Mouse (Mus musculus) liver, postnatal 0 days (tissue): ENCODE data around the gene Gm47996. TPM values are rescaled to one million over a fixed set of nuclear protein-coding genes. Genes with fewer than 3 reads are reported as not detected.

Experiments used
- ATAC-seq: fragments of 200-750 bp; cut with Nextera tagmentation; 2 replicates; pipeline ENCODE4 v1.8.0; 2017; ENCODE audit warnings: mild to moderate bottlenecking, moderate library complexity
- DNase-seq: peaks from one replicate; pipeline ENCODE4 v3.0.0-alpha.2; 2016
- H3K27ac ChIP-seq: fragments of 300-500 bp; sonication (generic); 2 replicates; pipeline ENCODE4 v1.5.1; 2014; ENCODE audit warnings: antibody characterized with exemption, moderate library complexity, mild to moderate bottlenecking, low read depth
- H3K27me3 ChIP-seq: fragments of 300-500 bp; sonication (generic); 2 replicates; pipeline ENCODE4 v1.6.1; 2014; ENCODE audit warnings: low read length, control low read depth, mixed read lengths; ENCODE audit not compliant: insufficient read depth
- H3K36me3 ChIP-seq: fragments of 300-500 bp; sonication (generic); replicated peaks from 2 replicates; pipeline ENCODE4 v1.6.1; 2014; ENCODE audit warnings: mild to moderate bottlenecking, control low read depth, low read length, moderate library complexity, mixed read lengths; ENCODE audit not compliant: insufficient read depth
- H3K4me1 ChIP-seq: fragments of 300-500 bp; sonication (generic); 2 replicates; pipeline ENCODE4 v1.6.1; 2014; ENCODE audit warnings: antibody characterized with exemption, mild to moderate bottlenecking, control low read depth; ENCODE audit not compliant: insufficient read depth
- H3K4me2 ChIP-seq: fragments of 300-500 bp; sonication (generic); 2 replicates; pipeline ENCODE4 v1.6.1; 2014; ENCODE audit warnings: low read depth, mild to moderate bottlenecking, low read length, moderate library complexity, mixed read lengths
- H3K4me3 ChIP-seq: fragments of 300-500 bp; sonication (generic); 2 replicates; pipeline ENCODE4 v1.5.1; 2014; ENCODE audit warnings: low read depth, low read length
- H3K9ac ChIP-seq: fragments of 300-500 bp; sonication (generic); replicated peaks from 2 replicates; pipeline ENCODE4 v1.6.1; 2014; ENCODE audit warnings: mild to moderate bottlenecking, moderate library complexity
- H3K9me3 ChIP-seq: fragments of 300-500 bp; sonication (generic); 2 replicates; pipeline ENCODE4 v1.6.1; 2016; ENCODE audit warnings: mild to moderate bottlenecking, control low read depth, low read length, mixed read lengths
- CTCF ChIP-seq: sonication (generic); IDR thresholded peaks from 2 replicates; pipeline ENCODE4 v1.5.1; 2016; ENCODE audit warnings: antibody characterized with exemption, low read depth
- EP300 ChIP-seq: IDR thresholded peaks from 2 replicates; pipeline ENCODE4 v1.6.1; 2016; ENCODE audit warnings: antibody characterized with exemption, low read depth, mild to moderate bottlenecking
- whole genome bisulfite sequencing: fragments of 180-500 bp; shearing (Covaris S2); extraction: QIAGEN DNeasy Blood & Tissue Kit; methylation state at CpG from one replicate; pipeline ENCODE4 v1.1.7; 2014; ENCODE audit not compliant: insufficient replicate concordance; 5-methylcytosine and 5-hydroxymethylcytosine counted together
- polyA plus RNA-seq: library from polyadenylated mRNA; unstranded; fragments of >200 nt; fragmentation: Nextera tagmentation; extraction: Ambion mirVana; gene quantifications from 2 replicates; pipeline ENCODE4 v1.2.1, GENCODE M21; 2015

The Gm47996 gene
- polyA plus RNA-seq, 1 experiment from 2014 or later = 0.12 TPM

- WGBS = 78% methylated on average over 4 of the region's 4 CpGs
These were observed 34.8 kb downstream of the Gm47996 start for GRCm38 (mm10) chr1:151244761-151245160.

GRCm38 (mm10) chr1:151245165-151245564 is 35.2 kb downstream of the Gm47996 start:
- no peaks in the 10 kb centered on the region for H3K36me3 ChIP-seq
- TF ChIP-seq EP300 (no peak), CTCF (no peak)
- no peak overlapping the region for H3K4me3 ChIP-seq
- H3K27ac ChIP-seq = no peak overlapping the region
- peak overlapping the region; percentile 36 for H3K4me2 ChIP-seq
- H3K9ac ChIP-seq = no peak overlapping the region
- ATAC-seq = peak; percentile 25; the same call in 1 of the 2 replicates
- peaks cover 16% of the 10 kb centered on the region; the same call in 1 of the 2 replicates for H3K4me1 ChIP-seq
- WGBS = 47% methylated on average over 10 of the region's 10 CpGs
- no peak for DNase-seq
- no peaks in the 10 kb centered on the region for H3K9me3 ChIP-seq
- no peaks in the 10 kb centered on the region for H3K27me3 ChIP-seq

More at GRCm38 (mm10) chr1:151244761-151245160, 34.8 kb downstream of the Gm47996 start:
- no peak for ATAC-seq
- Histone ChIP-seq H3K9me3 (no peaks in the 10 kb centered on the region), H3K27ac (no peak overlapping the region), H3K27me3 (no peaks in the 10 kb centered on the region), H3K36me3 (no peaks in the 10 kb centered on the region), H3K4me1 (peaks cover 16% of the 10 kb centered on the region; the same call in 1 of the 2 replicates), H3K4me3 (no peak overlapping the region), H3K9ac (no peak overlapping the region), H3K4me2 (peak overlapping the region; percentile 36)
- TF ChIP-seq EP300 = no peak
- no peak for DNase-seq

GRCm38 (mm10) chr1:151245846-151246245 is 35.9 kb downstream of the Gm47996 start:
- no peak for ATAC-seq
- Histone ChIP-seq H3K9me3 (no peaks in the 10 kb centered on the region), H3K27me3 (no peaks in the 10 kb centered on the region), H3K36me3 (no peaks in the 10 kb centered on the region), H3K9ac (no peak overlapping the region), H3K4me1 (peaks cover 16% of the 10 kb centered on the region), H3K4me2 (no peak overlapping the region), H3K4me3 (no peak overlapping the region), H3K27ac (no peak overlapping the region)
- DNase-seq = no peak
- TF ChIP-seq CTCF = no peak
- TF ChIP-seq EP300 = no peak
- WGBS = 63% methylated on average over 2 of the region's 2 CpGs

- TF ChIP-seq CTCF (no peak), EP300 (no peak)
- Histone ChIP-seq H3K27ac (0 out of 2 replicates have a peak overlapping the region, but pooled peaks have one; percentile 5), H3K9ac (no peak overlapping the region), H3K4me1 (peaks cover 6% of the 10 kb centered on the region; the same call in 1 of the 2 replicates), H3K4me3 (no peak overlapping the region), H3K9me3 (no peaks in the 10 kb centered on the region), H3K36me3 (no peaks in the 10 kb centered on the region), H3K4me2 (no peak overlapping the region), H3K27me3 (no peaks in the 10 kb centered on the region)
- no peak for DNase-seq
- 69% methylated on average over 3 of the region's 3 CpGs for whole genome bisulfite sequencing
- no peak for ATAC-seq
These were observed 40.2 kb downstream of the Gm47996 start for GRCm38 (mm10) chr1:151250109-151250508.

GRCm38 (mm10) chr1:151250529-151251193 is 40.7 kb downstream of the Gm47996 start:
- Histone ChIP-seq H3K27ac (peak overlapping the region; percentile 53), H3K4me2 (peak overlapping the region; percentile 44), H3K27me3 (no peaks in the 10 kb centered on the region), H3K4me1 (peaks cover 2% of the 10 kb centered on the region; the same call in 1 of the 2 replicates), H3K4me3 (no peak overlapping the region), H3K9ac (0 out of 2 replicates have a peak overlapping the region, but pooled peaks have one; percentile 12), H3K9me3 (no peaks in the 10 kb centered on the region), H3K36me3 (no peaks in the 10 kb centered on the region)
- DNase-seq = peak; percentile 51
- 37% methylated on average over 18 of the region's 18 CpGs for WGBS
- peak; percentile 81 for ATAC-seq
- TF ChIP-seq EP300 = peak; percentile 39; the same call in 1 of the 2 replicates
- no peak for TF ChIP-seq CTCF

- Histone ChIP-seq H3K36me3 (no peaks in the 10 kb centered on the region), H3K4me3 (no peak overlapping the region), H3K9ac (no peak overlapping the region), H3K4me1 (peaks cover 2% of the 10 kb centered on the region; the same call in 1 of the 2 replicates), H3K4me2 (peak overlapping the region; percentile 44), H3K9me3 (no peaks in the 10 kb centered on the region), H3K27me3 (no peaks in the 10 kb centered on the region), H3K27ac (peak overlapping the region; percentile 53)
- TF ChIP-seq CTCF (no peak), EP300 (no peak)
- DNase-seq (no peak), ATAC-seq (peak; percentile 48)
- 72% methylated on average over 14 of the region's 14 CpGs for WGBS
These were observed 41.5 kb downstream of the Gm47996 start for GRCm38 (mm10) chr1:151251194-151252010.
